Mouse (Mus musculus): Measurements from ENCODE around the gene Impg1. TPM values are rescaled to one million over a fixed set of nuclear protein-coding genes. Genes with fewer than 3 reads are reported as not detected.

Impg1 gene
- polyA plus RNA-seq, 1 experiment from 2014 or later, result not detected

DNA sequence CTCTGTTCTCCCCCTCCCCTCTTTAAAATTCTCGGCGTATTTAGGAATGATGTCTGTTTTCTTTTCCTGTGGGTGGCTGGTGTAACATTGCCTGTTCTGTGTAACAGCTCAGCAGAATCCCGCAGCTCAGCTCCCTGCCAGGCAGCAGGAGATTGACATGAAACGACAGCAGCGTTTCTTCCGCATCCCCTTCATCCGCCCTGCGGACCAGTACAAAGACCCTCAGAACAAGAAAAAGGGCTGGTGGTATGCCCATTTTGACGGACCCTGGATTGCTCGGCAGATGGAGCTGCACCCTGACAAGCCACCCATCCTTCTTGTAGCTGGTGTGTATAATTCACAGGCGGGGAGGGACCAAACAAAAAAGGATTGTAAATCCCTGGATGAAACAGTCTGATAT lies 158.4 kb downstream of the Impg1 start:
- no peaks in the 10 kb centered on the region for H3K36me3 ChIP-seq (ENCODE audit: control insufficient read depth, insufficient read depth, low read length)
- no peak overlapping the region for H3K9ac ChIP-seq (replicated peaks; ENCODE audit: low read depth, low read length)
- no peak overlapping the region for H3K27ac ChIP-seq (ENCODE audit: low read depth, low read length)
- no peaks in the 10 kb centered on the region for H3K9me3 ChIP-seq (ENCODE audit: control insufficient read depth, low read length)
- ATAC-seq (ENCODE audit: low read depth), result no peak
- H3K4me3 ChIP-seq (ENCODE audit: low read depth, low read length), result no peak overlapping the region
- H3K4me1 ChIP-seq (ENCODE audit: control insufficient read depth, insufficient read depth, low read length), result no peaks in the 10 kb centered on the region
- H3K27me3 ChIP-seq (ENCODE audit: control insufficient read depth, insufficient read depth, low read length), result no peaks in the 10 kb centered on the region
- peak overlapping the region; percentile 0; the same call in 1 of the 2 replicates for H3K4me2 ChIP-seq (ENCODE audit: low read depth, low read length)
- WGBS, result 51% methylated on average over 11 of the region's 11 CpGs

DNA sequence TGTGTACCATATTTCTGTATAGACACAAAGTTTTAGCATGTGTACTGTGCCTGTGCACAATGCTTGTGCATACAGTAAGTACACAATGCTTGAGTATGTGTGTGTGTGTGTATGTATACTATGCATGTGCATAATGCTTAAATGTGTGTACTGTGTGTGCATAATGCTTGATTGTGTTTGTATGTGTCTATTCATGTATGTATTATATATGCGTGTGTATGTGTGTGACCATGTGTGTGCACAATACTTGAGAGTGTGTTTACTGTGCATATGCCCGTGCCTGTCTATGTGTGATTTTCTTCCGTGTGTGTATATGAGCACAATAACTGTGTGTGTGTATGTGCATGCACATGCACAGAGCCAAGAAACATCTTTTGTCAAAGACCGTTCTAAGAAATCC lies 158.9 kb downstream of the Impg1 start:
- 91% methylated on average over 4 of the region's 4 CpGs for WGBS
- H3K9ac ChIP-seq (replicated peaks; ENCODE audit: low read depth, low read length), result no peak overlapping the region
- H3K9me3 ChIP-seq (ENCODE audit: control insufficient read depth, low read length), result no peaks in the 10 kb centered on the region
- no peaks in the 10 kb centered on the region for H3K27me3 ChIP-seq (ENCODE audit: control insufficient read depth, insufficient read depth, low read length)
- H3K4me1 ChIP-seq (ENCODE audit: control insufficient read depth, insufficient read depth, low read length), result no peaks in the 10 kb centered on the region
- H3K36me3 ChIP-seq (ENCODE audit: control insufficient read depth, insufficient read depth, low read length), result no peaks in the 10 kb centered on the region
- no peak overlapping the region for H3K27ac ChIP-seq (ENCODE audit: low read depth, low read length)
- ATAC-seq (ENCODE audit: low read depth), result no peak
- H3K4me3 ChIP-seq (ENCODE audit: low read depth, low read length), result no peak overlapping the region
- no peak overlapping the region for H3K4me2 ChIP-seq (ENCODE audit: low read depth, low read length)

DNA sequence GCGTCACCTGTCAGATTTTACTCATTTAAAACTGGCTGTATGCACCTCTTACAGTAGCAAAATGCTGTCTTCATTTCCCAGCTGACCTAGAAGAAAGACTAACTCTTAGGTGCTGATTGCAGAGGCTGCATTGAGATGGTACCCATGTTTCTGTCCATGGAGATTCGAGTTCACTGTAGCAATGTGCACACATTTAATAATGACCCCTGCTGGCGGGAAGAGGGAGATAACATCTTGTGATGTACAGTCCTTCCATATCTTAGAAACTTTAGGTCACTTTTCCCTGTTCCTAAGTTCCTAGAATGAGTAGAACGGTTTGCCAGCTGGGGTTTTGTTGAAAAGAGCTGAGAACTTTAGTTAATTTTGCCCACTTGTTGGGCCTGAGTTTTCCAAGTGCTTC lies 161.8 kb downstream of the Impg1 start:
- 86% methylated on average over 4 of the region's 4 CpGs for WGBS
- H3K4me2 ChIP-seq (ENCODE audit: low read depth, low read length), result no peak overlapping the region
- H3K9ac ChIP-seq (replicated peaks; ENCODE audit: low read depth, low read length), result no peak overlapping the region
- H3K4me3 ChIP-seq (ENCODE audit: low read depth, low read length), result no peak overlapping the region
- H3K4me1 ChIP-seq (ENCODE audit: control insufficient read depth, insufficient read depth, low read length), result no peaks in the 10 kb centered on the region
- H3K27me3 ChIP-seq (ENCODE audit: control insufficient read depth, insufficient read depth, low read length), result no peaks in the 10 kb centered on the region
- H3K36me3 ChIP-seq (ENCODE audit: control insufficient read depth, insufficient read depth, low read length), result no peaks in the 10 kb centered on the region
- H3K9me3 ChIP-seq (ENCODE audit: control insufficient read depth, low read length), result no peaks in the 10 kb centered on the region
- no peak overlapping the region for H3K27ac ChIP-seq (ENCODE audit: low read depth, low read length)
- ATAC-seq (ENCODE audit: low read depth), result no peak

DNA sequence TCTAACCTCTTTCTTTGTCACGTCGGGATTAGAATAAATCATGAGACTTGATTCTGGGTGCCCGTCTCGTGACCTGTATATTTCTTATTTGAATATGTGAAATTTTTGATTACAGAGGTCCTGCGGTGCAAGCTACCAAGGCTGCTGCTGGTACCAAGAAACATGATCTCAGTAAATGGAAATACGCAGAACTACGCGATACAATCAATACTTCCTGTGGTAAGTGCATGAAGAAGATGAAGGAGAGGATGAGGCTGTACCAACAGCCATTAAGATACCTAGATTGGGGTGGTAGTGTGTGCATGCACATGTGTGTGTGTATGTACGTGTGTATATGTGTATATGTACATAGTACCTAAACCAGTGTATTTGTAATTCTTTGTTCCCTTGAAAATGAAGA lies 166.2 kb downstream of the Impg1 start:
- H3K9me3 ChIP-seq (ENCODE audit: control insufficient read depth, low read length), result no peaks in the 10 kb centered on the region
- WGBS, result 91% methylated on average over 9 of the region's 9 CpGs
- no peak overlapping the region for H3K9ac ChIP-seq (replicated peaks; ENCODE audit: low read depth, low read length)
- no peaks in the 10 kb centered on the region for H3K4me1 ChIP-seq (ENCODE audit: control insufficient read depth, insufficient read depth, low read length)
- no peak for ATAC-seq (ENCODE audit: low read depth)
- no peak overlapping the region for H3K4me2 ChIP-seq (ENCODE audit: low read depth, low read length)
- no peaks in the 10 kb centered on the region for H3K27me3 ChIP-seq (ENCODE audit: control insufficient read depth, insufficient read depth, low read length)
- no peak overlapping the region for H3K27ac ChIP-seq (ENCODE audit: low read depth, low read length)
- H3K36me3 ChIP-seq (ENCODE audit: control insufficient read depth, insufficient read depth, low read length), result no peaks in the 10 kb centered on the region
- H3K4me3 ChIP-seq (ENCODE audit: low read depth, low read length), result no peak overlapping the region

DNA sequence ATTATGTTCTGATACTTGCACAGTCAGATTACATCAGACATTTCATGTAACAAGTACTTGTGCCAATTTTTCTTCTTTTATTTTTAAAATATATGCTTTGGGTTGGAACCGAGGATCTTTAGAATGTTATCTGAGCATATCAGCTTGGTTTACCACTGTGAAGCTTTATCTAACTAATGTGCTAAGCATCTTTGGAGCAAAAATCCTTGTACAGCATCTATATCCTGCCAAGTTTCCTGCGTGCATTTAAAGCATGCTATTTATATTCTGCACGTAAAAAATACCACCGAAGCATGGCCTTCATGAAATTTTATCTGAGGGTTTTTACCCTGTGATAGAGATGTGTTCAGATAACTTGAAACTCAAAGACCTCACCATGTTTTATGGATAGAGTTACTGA lies 169.2 kb downstream of the Impg1 start:
- H3K4me2 ChIP-seq (ENCODE audit: low read depth, low read length), result no peak overlapping the region
- H3K36me3 ChIP-seq (ENCODE audit: control insufficient read depth, insufficient read depth, low read length), result no peaks in the 10 kb centered on the region
- H3K27ac ChIP-seq (ENCODE audit: low read depth, low read length), result no peak overlapping the region
- no peak for ATAC-seq (ENCODE audit: low read depth)
- H3K27me3 ChIP-seq (ENCODE audit: control insufficient read depth, insufficient read depth, low read length), result no peaks in the 10 kb centered on the region
- 80% methylated on average over 4 of the region's 4 CpGs for WGBS
- no peak overlapping the region for H3K4me3 ChIP-seq (ENCODE audit: low read depth, low read length)
- no peak overlapping the region for H3K9ac ChIP-seq (replicated peaks; ENCODE audit: low read depth, low read length)
- H3K9me3 ChIP-seq (ENCODE audit: control insufficient read depth, low read length), result no peaks in the 10 kb centered on the region
- no peaks in the 10 kb centered on the region for H3K4me1 ChIP-seq (ENCODE audit: control insufficient read depth, insufficient read depth, low read length)

DNA sequence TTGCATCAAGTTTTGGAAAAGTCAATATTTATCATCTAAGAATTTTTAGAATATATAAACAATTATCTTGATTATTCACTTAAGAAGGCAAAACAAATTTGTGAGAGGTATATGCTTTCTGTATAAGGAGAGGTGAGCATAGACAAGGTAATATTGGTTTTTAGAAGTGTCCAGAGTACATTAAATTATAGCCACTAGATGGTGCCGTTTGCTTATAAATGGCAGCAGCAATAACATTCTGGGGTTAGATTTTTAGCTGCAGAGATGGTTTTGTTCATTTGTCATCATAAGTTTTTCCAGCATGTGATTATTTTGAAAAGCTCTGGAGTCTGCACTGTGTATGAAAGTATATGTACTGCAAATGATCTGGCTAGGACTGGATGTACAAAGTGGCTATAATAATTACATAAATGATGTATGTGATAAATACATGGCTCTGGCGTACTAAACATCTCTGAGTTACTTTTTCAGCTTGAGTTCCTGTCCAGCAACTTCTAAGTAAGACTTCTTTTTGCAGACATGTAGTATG lies 172.2 kb downstream of the Impg1 start:
- ATAC-seq (ENCODE audit: low read depth), result no peak
- H3K9ac ChIP-seq (replicated peaks; ENCODE audit: low read depth, low read length), result no peak overlapping the region
- H3K27ac ChIP-seq (ENCODE audit: low read depth, low read length), result no peak overlapping the region
- H3K4me3 ChIP-seq (ENCODE audit: low read depth, low read length), result no peak overlapping the region
- no peaks in the 10 kb centered on the region for H3K36me3 ChIP-seq (ENCODE audit: control insufficient read depth, insufficient read depth, low read length)
- no peaks in the 10 kb centered on the region for H3K27me3 ChIP-seq (ENCODE audit: control insufficient read depth, insufficient read depth, low read length)
- no peak overlapping the region for H3K4me2 ChIP-seq (ENCODE audit: low read depth, low read length)
- 54% methylated on average over 2 of the region's 2 CpGs for WGBS
- H3K4me1 ChIP-seq (ENCODE audit: control insufficient read depth, insufficient read depth, low read length), result no peaks in the 10 kb centered on the region
- no peaks in the 10 kb centered on the region for H3K9me3 ChIP-seq (ENCODE audit: control insufficient read depth, low read length)

DNA sequence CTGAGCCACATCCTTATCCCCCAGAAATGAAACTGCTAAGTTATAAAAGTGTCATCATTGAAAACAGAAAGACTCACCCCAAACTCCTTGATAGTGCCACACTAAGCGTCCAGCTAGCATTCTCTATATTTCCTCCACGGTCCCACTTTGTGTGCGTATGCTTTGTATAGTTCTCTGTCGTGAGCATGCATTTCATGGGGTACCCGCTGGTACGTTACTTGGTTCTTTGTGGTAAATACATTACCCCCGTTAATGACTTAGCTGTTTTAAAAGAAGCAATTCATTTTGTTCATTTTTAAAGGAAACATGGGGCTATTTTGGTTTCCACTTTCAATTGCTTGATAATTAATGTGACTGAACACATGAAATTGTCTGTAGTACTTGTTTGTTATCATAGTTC lies 178.4 kb downstream of the Impg1 start:
- 89% methylated on average over 7 of the region's 7 CpGs for WGBS
- no peak overlapping the region for H3K4me3 ChIP-seq (ENCODE audit: low read depth, low read length)
- H3K36me3 ChIP-seq (ENCODE audit: control insufficient read depth, insufficient read depth, low read length), result no peaks in the 10 kb centered on the region
- H3K27me3 ChIP-seq (ENCODE audit: control insufficient read depth, insufficient read depth, low read length), result no peaks in the 10 kb centered on the region
- ATAC-seq (ENCODE audit: low read depth), result no peak
- no peak overlapping the region for H3K4me2 ChIP-seq (ENCODE audit: low read depth, low read length)
- no peaks in the 10 kb centered on the region for H3K9me3 ChIP-seq (ENCODE audit: control insufficient read depth, low read length)
- no peak overlapping the region for H3K9ac ChIP-seq (replicated peaks; ENCODE audit: low read depth, low read length)
- H3K27ac ChIP-seq (ENCODE audit: low read depth, low read length), result no peak overlapping the region
- no peaks in the 10 kb centered on the region for H3K4me1 ChIP-seq (ENCODE audit: control insufficient read depth, insufficient read depth, low read length)

DNA sequence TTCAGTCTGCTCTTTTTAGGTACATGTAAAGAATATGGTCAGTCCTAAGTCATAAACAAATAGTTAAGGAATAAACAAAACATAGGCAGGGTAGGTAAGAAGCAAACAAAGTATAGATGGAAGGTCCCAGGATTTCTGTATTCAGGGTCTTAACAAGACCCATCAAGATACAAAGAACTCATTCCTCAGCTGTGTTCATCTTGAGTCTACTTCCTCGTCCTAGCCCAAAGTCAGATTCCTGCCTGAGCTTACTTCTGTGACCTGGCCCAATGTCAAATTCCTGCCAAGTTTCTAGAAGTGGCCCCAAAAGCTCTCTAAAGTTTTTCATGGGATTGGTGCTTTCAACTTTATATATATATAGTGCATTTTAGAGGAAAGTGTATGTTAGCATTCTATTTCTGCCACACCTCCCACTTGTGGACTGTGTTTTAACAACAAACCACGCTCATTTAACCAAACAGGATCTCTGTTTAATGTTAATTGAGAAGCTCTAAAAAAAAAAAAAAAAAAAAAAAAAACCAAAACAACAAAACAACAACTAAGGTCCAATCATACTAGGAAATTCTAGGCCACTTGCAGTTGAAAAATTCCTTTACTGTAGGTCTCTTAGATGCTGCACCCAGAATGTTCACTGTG lies 180.6 kb downstream of the Impg1 start:
- no peaks in the 10 kb centered on the region for H3K4me1 ChIP-seq (ENCODE audit: control insufficient read depth, insufficient read depth, low read length)
- ATAC-seq (ENCODE audit: low read depth), result no peak

DNA sequence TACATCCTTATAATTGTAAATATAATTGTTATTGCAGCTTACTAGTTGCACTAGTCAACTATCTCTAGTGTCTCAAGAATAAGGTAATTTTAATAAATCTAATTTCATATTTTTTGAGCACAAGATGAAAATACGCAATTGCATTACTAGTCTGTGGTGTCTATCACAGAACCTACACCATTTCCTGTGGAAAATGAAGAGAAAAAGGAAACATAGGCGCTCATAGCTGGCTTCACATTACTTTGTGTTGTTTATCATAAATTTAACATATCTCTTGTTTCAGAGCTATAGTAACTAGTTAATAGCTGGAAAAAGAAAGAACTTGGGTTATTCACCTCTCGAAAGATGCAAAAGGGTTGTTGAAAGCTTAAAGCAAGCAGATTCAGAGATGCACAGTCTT lies 182.9 kb downstream of the Impg1 start:
- no peak for ATAC-seq (ENCODE audit: low read depth)
- Histone ChIP-seq H3K4me1 (ENCODE audit: control insufficient read depth, insufficient read depth, low read length) (no peaks in the 10 kb centered on the region), H3K9me3 (ENCODE audit: control insufficient read depth, low read length) (no peaks in the 10 kb centered on the region), H3K36me3 (ENCODE audit: control insufficient read depth, insufficient read depth, low read length) (no peaks in the 10 kb centered on the region), H3K4me2 (ENCODE audit: low read depth, low read length) (no peak overlapping the region), H3K4me3 (ENCODE audit: low read depth, low read length) (no peak overlapping the region), H3K9ac (replicated peaks; ENCODE audit: low read depth, low read length) (no peak overlapping the region), H3K27ac (ENCODE audit: low read depth, low read length) (no peak overlapping the region), H3K27me3 (ENCODE audit: control insufficient read depth, insufficient read depth, low read length) (no peaks in the 10 kb centered on the region)
- 96% methylated on average over 3 of the region's 3 CpGs for WGBS

More for the DNA sequence above, 180.6 kb downstream of the Impg1 start:
- H3K27ac ChIP-seq (ENCODE audit: low read depth, low read length), result no peak overlapping the region
- H3K4me3 ChIP-seq (ENCODE audit: low read depth, low read length), result no peak overlapping the region
- 92% methylated on average over 2 of the region's 2 CpGs for WGBS
- H3K27me3 ChIP-seq (ENCODE audit: control insufficient read depth, insufficient read depth, low read length), result no peaks in the 10 kb centered on the region
- H3K4me2 ChIP-seq (ENCODE audit: low read depth, low read length), result no peak overlapping the region
- H3K9me3 ChIP-seq (ENCODE audit: control insufficient read depth, low read length), result no peaks in the 10 kb centered on the region
- no peaks in the 10 kb centered on the region for H3K36me3 ChIP-seq (ENCODE audit: control insufficient read depth, insufficient read depth, low read length)
- no peak overlapping the region for H3K9ac ChIP-seq (replicated peaks; ENCODE audit: low read depth, low read length)

Measured in neural tube, embryonic 14.5 days (tissue).